7 mouse cellular contexts compared by ENCODE assay signal in the genomic region with DNA sequence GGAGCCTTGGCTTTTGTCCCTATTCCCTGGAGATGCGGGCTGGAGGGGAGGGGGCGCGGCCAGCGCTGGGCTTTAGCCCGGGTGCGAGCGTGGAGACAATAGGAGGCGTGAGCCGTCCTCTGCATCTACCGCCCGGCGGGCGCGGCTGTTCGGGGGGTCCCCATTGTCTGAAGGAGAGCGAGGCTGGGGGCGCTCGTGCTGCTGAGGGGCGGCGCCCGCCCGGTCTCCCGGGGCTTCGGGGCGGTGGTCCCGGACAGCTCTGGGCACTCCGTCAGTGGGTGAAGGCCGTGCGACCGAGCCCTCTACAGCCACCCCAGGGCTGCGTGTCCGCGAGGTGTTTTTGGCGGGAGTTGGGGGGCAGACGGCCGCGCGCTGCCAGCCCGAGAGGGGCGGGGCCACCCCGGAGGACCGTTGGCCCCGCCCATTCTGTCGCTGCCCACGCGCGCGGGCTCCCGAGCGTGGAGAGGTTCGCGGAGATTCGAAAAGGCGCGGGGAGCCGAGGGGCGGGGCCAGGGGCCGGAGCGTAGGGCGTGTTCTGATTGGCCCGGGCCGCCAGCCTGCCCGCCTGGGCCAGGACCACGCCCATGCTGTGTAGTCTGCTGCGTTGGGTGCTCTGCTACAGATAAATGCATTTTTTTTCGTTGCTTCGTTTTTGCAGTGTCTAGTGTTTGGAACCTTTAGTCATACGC. TPM values are rescaled to one million over a fixed set of nuclear protein-coding genes. Genes with fewer than 3 reads are reported as not detected.
A peak's percentile ranks its signal among the peaks of the same experiment; 100 is the strongest.
DNase-seq lines count a peak whose midpoint lies in the region; ATAC-seq lines count a peak whose summit lies in the region.

No protein-coding gene starts in this region.

- peak; percentile 88 for ATAC-seq in intestine, embryonic 16.5 days
- peak; percentile 85 for ATAC-seq in midbrain, embryonic 11.5 days (ENCODE audit: low FRiP score)

- H3K27me3 ChIP-seq in intestine, embryonic 16.5 days (replicated peaks; ENCODE audit: control insufficient read depth, insufficient read depth, low read length): no peaks in the 10 kb centered on the region
- H3K27me3 ChIP-seq in midbrain, embryonic 11.5 days (ENCODE audit: control insufficient read depth, insufficient read depth, low read length): no peaks in the 10 kb centered on the region

- peak overlapping the region; percentile 91 for H3K27ac ChIP-seq in intestine, embryonic 16.5 days (ENCODE audit: low read length)
- peak overlapping the region; percentile 95 for H3K27ac ChIP-seq in midbrain, embryonic 11.5 days (ENCODE audit: low read depth, low read length)

- peak overlapping the region; percentile 94 for H3K4me3 ChIP-seq in intestine, embryonic 16.5 days (ENCODE audit: low read length)
- peak overlapping the region; percentile 67 for H3K4me3 ChIP-seq in midbrain, embryonic 11.5 days (ENCODE audit: low read depth, low read length)

- DNase-seq in adrenal gland, adult 18-20 months (ENCODE audit: low spot score in 2 of 2): peak; percentile 93
- DNase-seq in embryo, embryonic 11 days: peak; percentile 97
- peak; percentile 85 to 91 for DNase-seq in gastrocnemius, postnatal 36 days
- peak; percentile 90 to 94 for DNase-seq in left cerebral cortex, postnatal 36 days (ENCODE audit: low spot score in 2 of 2)
- peak; percentile 100 for DNase-seq in midbrain, embryonic 11.5 days (ENCODE audit: low spot score, missing footprints)
- peak; percentile 65 for DNase-seq in skeletal muscle tissue, adult 2 months (ENCODE audit: low read depth, low spot score)

- intact Hi-C loops in gastrocnemius, postnatal 36 days (cut with DNase I): loop anchor here (2.0 kb wide), 1 partner anchor 72 kb away; the partner anchor contains the start of gene Pafah2
- intact Hi-C loops in left cerebral cortex, postnatal 36 days (cut with DNase I): loop anchor here (2.0 kb wide), 1 partner anchor 72 kb away; the partner anchor contains the start of gene Pafah2

- H3K4me1 ChIP-seq in intestine, embryonic 16.5 days (ENCODE audit: control insufficient read depth, insufficient read depth, low read length): peaks cover 5% of the 10 kb centered on the region; the same call in 1 of the 2 replicates
- peaks cover 24% of the 10 kb centered on the region for H3K4me1 ChIP-seq in midbrain, embryonic 11.5 days (ENCODE audit: control insufficient read depth, insufficient read depth, low read length)

- H3K9me3 ChIP-seq in intestine, embryonic 16.5 days (ENCODE audit: control insufficient read depth, low read length): no peaks in the 10 kb centered on the region
- no peaks in the 10 kb centered on the region for H3K9me3 ChIP-seq in midbrain, embryonic 11.5 days (ENCODE audit: control insufficient read depth, low read length)

- H3K9ac ChIP-seq in intestine, embryonic 16.5 days (ENCODE audit: low read depth, low read length): peak overlapping the region; percentile 89
- H3K9ac ChIP-seq in midbrain, embryonic 11.5 days (ENCODE audit: low read length): peak overlapping the region; percentile 97

- H3K36me3 ChIP-seq in intestine, embryonic 16.5 days (ENCODE audit: control insufficient read depth, insufficient read depth, low read length): peaks cover 12% of the 10 kb centered on the region
- H3K36me3 ChIP-seq in midbrain, embryonic 11.5 days (ENCODE audit: control insufficient read depth, insufficient read depth, low read length): peaks cover 13% of the 10 kb centered on the region

- under 1% methylated on average over 66 of the region's 68 CpGs for WGBS in intestine, embryonic 16.5 days
- under 1% methylated on average over 62 of the region's 68 CpGs for WGBS in midbrain, embryonic 11.5 days

- peak overlapping the region; percentile 97 for H3K4me2 ChIP-seq in intestine, embryonic 16.5 days (ENCODE audit: low read depth, low read length)
- H3K4me2 ChIP-seq in midbrain, embryonic 11.5 days: peak overlapping the region; percentile 97

RNA-seq across cellular contexts. Expression of gene Stmn1, which starts 0.6 kb away (rescaled TPM):
- 10 to 100 TPM; 24.8 to 25.6 TPM for total RNA-seq in adrenal gland, adult 18-20 months (2021)
- 1 to 10 TPM; 8.0 TPM for total RNA-seq in gastrocnemius, postnatal 36 days (2021)
- 982 and 1,127 TPM in 2 replicates for polyA plus RNA-seq in intestine, embryonic 16.5 days (2015; fragmentation: Nextera tagmentation; extraction: Ambion mirVana)
- 1,000 to 10,000 TPM; 1,022 to 1,141 TPM for total RNA-seq in left cerebral cortex, postnatal 36 days (2021)
- polyA plus RNA-seq in midbrain, embryonic 11.5 days (2014; fragmentation: Nextera tagmentation; extraction: Ambion mirVana): 4,454 and 4,703 TPM in 2 replicates

RNA-seq across cellular contexts. Expression of gene Paqr7, which starts 27.8 kb away (rescaled TPM):
- total RNA-seq in adrenal gland, adult 18-20 months (2021): 10 to 100 TPM; 22.2 to 30.2 TPM
- 1 to 10 TPM; 2.4 to 3.0 TPM for total RNA-seq in gastrocnemius, postnatal 36 days (2021)
- polyA plus RNA-seq in intestine, embryonic 16.5 days (2015; fragmentation: Nextera tagmentation; extraction: Ambion mirVana): 23.6 and 32.1 TPM in 2 replicates
- total RNA-seq in left cerebral cortex, postnatal 36 days (2021): 10 to 100 TPM; 56.5 to 65.6 TPM
- polyA plus RNA-seq in midbrain, embryonic 11.5 days (2014; fragmentation: Nextera tagmentation; extraction: Ambion mirVana): 1.3 and 1.4 TPM in 2 replicates

RNA-seq across cellular contexts. Expression of gene Aunip, which starts 42.1 kb away (rescaled TPM):
- total RNA-seq in adrenal gland, adult 18-20 months (2021): under 1 TPM; 0.48 to 0.56 TPM
- total RNA-seq in gastrocnemius, postnatal 36 days (2021): under 1 TPM in 1 of 2 experiments, not detected in 1; 0.20 TPM
- polyA plus RNA-seq in intestine, embryonic 16.5 days (2015; fragmentation: Nextera tagmentation; extraction: Ambion mirVana): 14.4 and 14.6 TPM in 2 replicates
- total RNA-seq in left cerebral cortex, postnatal 36 days (2021): under 1 TPM in 1 of 2 experiments, not detected in 1; 0.32 TPM
- 7.8 and 7.9 TPM in 2 replicates for polyA plus RNA-seq in midbrain, embryonic 11.5 days (2014; fragmentation: Nextera tagmentation; extraction: Ambion mirVana)

Comparison
In these comparisons a context has a peak if more than half of its experiments do, and no peak if none do; other contexts are left out.
1. Peak in every context shown above with its lines: DNase-seq, ATAC-seq, H3K4me3 ChIP-seq and H3K27ac ChIP-seq.
2. RNA of gene Stmn1, which starts 0.6 kb away (total RNA-seq): 1,022 to 1,141 TPM in left cerebral cortex, postnatal 36 days; 24.8 to 25.6 TPM in adrenal gland, adult 18-20 months and 8.0 TPM in gastrocnemius, postnatal 36 days; every median in the first group is over 10 times any median in the second.
3. RNA of gene Paqr7, which starts 27.8 kb away (total RNA-seq): 56.5 to 65.6 TPM in left cerebral cortex, postnatal 36 days and 22.2 to 30.2 TPM in adrenal gland, adult 18-20 months; 2.4 to 3.0 TPM in gastrocnemius, postnatal 36 days; every median in the first group is over 4 times any median in the second.